Mouse (Mus musculus): ENCODE data around the gene Mcu.
A peak's percentile ranks its signal among the peaks of the same experiment; 100 is the strongest.

Gene Mcu

GRCm38 (mm10) chr10:59616522-59616921 is at the start of gene Mcu:
Gene Mcu, minus strand, starts transcription at chr10:59616692.
- DNase-seq (ENCODE audit: low spot score): peak; percentile 96

GRCm38 (mm10) chr10:59665503-59666291 is 49.2 kb upstream of the Mcu start:
- no peak for DNase-seq (ENCODE audit: low spot score)

- no peak for DNase-seq (ENCODE audit: low spot score)
Measured at GRCm38 (mm10) chr10:59664765-59665164, 48.3 kb upstream of the Mcu start.

- no peak for DNase-seq (ENCODE audit: low spot score)
Measured at GRCm38 (mm10) chr10:59656799-59657198, 40.3 kb upstream of the Mcu start.

GRCm38 (mm10) chr10:59646821-59647378 is 30.4 kb upstream of the Mcu start:
- no peak for DNase-seq (ENCODE audit: low spot score)

- DNase-seq (ENCODE audit: low spot score): no peak
Measured at GRCm38 (mm10) chr10:59645153-59645552, 28.7 kb upstream of the Mcu start.

- DNase-seq (ENCODE audit: low spot score): no peak
Measured at GRCm38 (mm10) chr10:59644710-59645109, 28.2 kb upstream of the Mcu start.

GRCm38 (mm10) chr10:59643645-59644044 is 27.2 kb upstream of the Mcu start:
- no peak for DNase-seq (ENCODE audit: low spot score)

- no peak for DNase-seq (ENCODE audit: low spot score)
Measured at GRCm38 (mm10) chr10:59642659-59643377, 26.3 kb upstream of the Mcu start.

- no peak for DNase-seq (ENCODE audit: low spot score)
Measured at GRCm38 (mm10) chr10:59638576-59638975, 22.1 kb upstream of the Mcu start.

GRCm38 (mm10) chr10:59637596-59638124 is 21.2 kb upstream of the Mcu start:
- DNase-seq (ENCODE audit: low spot score): no peak

- DNase-seq (ENCODE audit: low spot score): no peak
Measured at GRCm38 (mm10) chr10:59636751-59637533, 20.4 kb upstream of the Mcu start.

- DNase-seq (ENCODE audit: low spot score): no peak
Measured at GRCm38 (mm10) chr10:59636048-59636447, 19.6 kb upstream of the Mcu start.

- no peak for DNase-seq (ENCODE audit: low spot score)
Measured at GRCm38 (mm10) chr10:59629506-59629782, 13.0 kb upstream of the Mcu start.

- DNase-seq (ENCODE audit: low spot score): peak; percentile 67
Measured at GRCm38 (mm10) chr10:59628641-59629505, 12.4 kb upstream of the Mcu start.

- no peak for DNase-seq (ENCODE audit: low spot score)
Measured at GRCm38 (mm10) chr10:59623496-59623895, 7.0 kb upstream of the Mcu start.

- DNase-seq (ENCODE audit: low spot score): no peak
Measured at GRCm38 (mm10) chr10:59621355-59621754, 4.9 kb upstream of the Mcu start.

- DNase-seq (ENCODE audit: low spot score): no peak
Measured at GRCm38 (mm10) chr10:59617776-59618175, 1.3 kb upstream of the Mcu start.

- DNase-seq (ENCODE audit: low spot score): peak; percentile 80
Measured at GRCm38 (mm10) chr10:59615981-59616520, 441 bp downstream of the Mcu start, which contains the start of gene Gm10322. Gene Gm10322, plus strand, starts transcription at chr10:59616063.

GRCm38 (mm10) chr10:59615411-59615810 is 1.1 kb downstream of the Mcu start:
- no peak for DNase-seq (ENCODE audit: low spot score)

- no peak for DNase-seq (ENCODE audit: low spot score)
Measured at GRCm38 (mm10) chr10:59614141-59614540, 2.4 kb downstream of the Mcu start.
